Mouse (Mus musculus) liver, adult 2 months (tissue): ENCODE data around the gene Dclk2. TPM values are rescaled to one million over a fixed set of nuclear protein-coding genes. Genes with fewer than 3 reads are reported as not detected.

ENCODE experiments used
- DNase-seq: peaks from one replicate; pipeline ENCODE4 v3.0.0-alpha.2; 2011; ENCODE audit warnings: low read depth, low spot score; ENCODE audit errors: extremely low read depth
- H3K27ac ChIP-seq: fragments of 200-500 bp; replicated peaks from 2 replicates; pipeline ENCODE4 v1.5.1; 2012; ENCODE audit warnings: low read depth, mild to moderate bottlenecking, control low read depth, inconsistent platforms, low read length; ENCODE audit not compliant: insufficient read depth
- H3K27me3 ChIP-seq: fragments of 200-500 bp; 2 replicates; pipeline ENCODE4 v1.6.1; 2012; ENCODE audit warnings: mild to moderate bottlenecking, moderate library complexity, low read length, inconsistent platforms; ENCODE audit not compliant: control insufficient read depth, insufficient read depth
- H3K36me3 ChIP-seq: fragments of 200-500 bp; 2 replicates; pipeline ENCODE4 v1.6.1; 2012; ENCODE audit warnings: low read length, inconsistent platforms; ENCODE audit not compliant: control insufficient read depth, insufficient read depth
- H3K4me1 ChIP-seq: fragments of 200-500 bp; 2 replicates; pipeline ENCODE4 v1.6.1; 2011; ENCODE audit warnings: low read length; ENCODE audit not compliant: control insufficient read depth, insufficient read depth
- H3K4me3 ChIP-seq: fragments of 200-500 bp; 2 replicates; pipeline ENCODE4 v1.5.1; 2011; ENCODE audit warnings: low read depth, mild to moderate bottlenecking, control low read depth, low read length, moderate library complexity; ENCODE audit not compliant: insufficient read depth
- H3K79me2 ChIP-seq: fragments of 200-500 bp; 2 replicates; pipeline ENCODE4 v1.6.1; 2012; ENCODE audit warnings: inconsistent platforms, mild to moderate bottlenecking, low read length, moderate library complexity; ENCODE audit not compliant: control insufficient read depth, insufficient read depth
- H3K9ac ChIP-seq: fragments of 200-500 bp; 2 replicates; pipeline ENCODE4 v1.6.1; 2012; ENCODE audit warnings: low read depth, mild to moderate bottlenecking, control low read depth, inconsistent platforms, low read length
- CTCF ChIP-seq: fragments of 200-500 bp; IDR thresholded peaks from 2 replicates; pipeline ENCODE4 v1.5.1; 2011; ENCODE audit warnings: low read depth, low read length, control low read depth
- POLR2A ChIP-seq: fragments of 200-500 bp; IDR thresholded peaks from 2 replicates; pipeline ENCODE4 v1.6.1; 2011; ENCODE audit warnings: low read length, control low read depth; ENCODE audit not compliant: insufficient read depth; ENCODE audit errors: extremely low read depth
- WGBS: fragments of 180-500 bp; shearing (Covaris S2); methylation state at CpG from one replicate; pipeline ENCODE4 v1.1.7; 2018; 5-methylcytosine and 5-hydroxymethylcytosine counted together
- polyA plus RNA-seq: library from polyadenylated mRNA; depleted of rRNA; stranded (reverse); fragments of >200 nt; gene quantifications from 2 replicates; pipeline ENCODE4 v1.2.3, GENCODE M21; 2012
- total RNA-seq: library from RNA; depleted of rRNA; stranded (reverse); fragments of >200 nt; gene quantifications from 2 replicates; pipeline ENCODE4 v1.2.3, GENCODE M21; 2014

The Dclk2 gene
- total and polyA plus RNA-seq, 2 experiments = 0.28 to 0.87 TPM

DNA sequence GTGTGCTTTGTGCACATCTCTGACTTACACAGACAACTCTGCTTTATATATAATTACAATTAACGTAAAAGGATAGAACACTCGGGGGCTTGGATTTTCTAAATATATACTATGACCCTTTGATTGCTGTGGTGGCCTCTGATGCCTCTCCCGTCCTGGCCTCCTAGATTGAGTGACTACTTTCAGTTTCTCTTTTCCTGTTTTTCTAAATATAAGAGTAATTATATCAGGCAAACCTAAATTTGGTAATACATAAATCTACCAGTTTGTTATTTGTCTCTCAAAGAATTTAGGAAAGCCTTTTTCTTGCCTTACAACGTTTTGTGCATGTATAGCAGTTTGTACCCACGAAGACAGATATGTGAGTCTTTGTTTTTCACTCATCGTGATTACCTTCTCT is 161.9 kb downstream of the Dclk2 start:
- H3K27me3 ChIP-seq = no peaks in the 10 kb centered on the region
- no peak overlapping the region for H3K27ac ChIP-seq
- H3K4me3 ChIP-seq = peak overlapping the region; percentile 51
- WGBS = 68% methylated on average over 6 of the region's 6 CpGs
- H3K9ac ChIP-seq = no peak overlapping the region
- no peaks in the 10 kb centered on the region; the same call in 1 of the 2 replicates for H3K36me3 ChIP-seq
- DNase-seq = no peak
- TF ChIP-seq CTCF = no peak
- TF ChIP-seq POLR2A = no peak
- H3K79me2 ChIP-seq = no peaks in the 10 kb centered on the region
- H3K4me1 ChIP-seq = no peaks in the 10 kb centered on the region

DNA sequence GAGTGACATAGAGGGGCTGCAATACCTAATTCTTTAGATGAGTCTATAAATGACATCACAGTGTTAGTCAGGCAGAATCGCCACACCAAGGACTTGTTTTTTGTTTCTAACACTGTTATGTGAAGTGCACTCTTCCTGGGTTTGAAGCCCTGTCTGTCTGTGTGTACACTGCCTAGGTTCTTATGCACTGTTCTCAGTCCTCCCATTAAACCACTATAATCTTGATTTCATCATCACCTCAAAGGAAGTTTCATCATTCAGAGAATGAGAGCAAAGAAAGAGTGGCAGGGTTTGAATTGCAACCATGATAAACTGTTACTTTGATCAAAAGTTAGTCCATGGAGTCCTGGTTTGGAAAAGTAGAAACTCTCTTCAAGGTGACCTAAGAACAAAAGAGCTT is 164.1 kb downstream of the Dclk2 start:
- no peaks in the 10 kb centered on the region for H3K27me3 ChIP-seq
- H3K36me3 ChIP-seq = no peaks in the 10 kb centered on the region; the same call in 1 of the 2 replicates
- H3K9ac ChIP-seq = no peak overlapping the region
- DNase-seq = no peak
- H3K4me3 ChIP-seq = no peak overlapping the region
- no peak for TF ChIP-seq POLR2A
- TF ChIP-seq CTCF = no peak
- H3K4me1 ChIP-seq = no peaks in the 10 kb centered on the region
- H3K27ac ChIP-seq = no peak overlapping the region
- H3K79me2 ChIP-seq = no peaks in the 10 kb centered on the region
- 92% methylated on average over 1 of the region's 1 CpGs for WGBS

DNA sequence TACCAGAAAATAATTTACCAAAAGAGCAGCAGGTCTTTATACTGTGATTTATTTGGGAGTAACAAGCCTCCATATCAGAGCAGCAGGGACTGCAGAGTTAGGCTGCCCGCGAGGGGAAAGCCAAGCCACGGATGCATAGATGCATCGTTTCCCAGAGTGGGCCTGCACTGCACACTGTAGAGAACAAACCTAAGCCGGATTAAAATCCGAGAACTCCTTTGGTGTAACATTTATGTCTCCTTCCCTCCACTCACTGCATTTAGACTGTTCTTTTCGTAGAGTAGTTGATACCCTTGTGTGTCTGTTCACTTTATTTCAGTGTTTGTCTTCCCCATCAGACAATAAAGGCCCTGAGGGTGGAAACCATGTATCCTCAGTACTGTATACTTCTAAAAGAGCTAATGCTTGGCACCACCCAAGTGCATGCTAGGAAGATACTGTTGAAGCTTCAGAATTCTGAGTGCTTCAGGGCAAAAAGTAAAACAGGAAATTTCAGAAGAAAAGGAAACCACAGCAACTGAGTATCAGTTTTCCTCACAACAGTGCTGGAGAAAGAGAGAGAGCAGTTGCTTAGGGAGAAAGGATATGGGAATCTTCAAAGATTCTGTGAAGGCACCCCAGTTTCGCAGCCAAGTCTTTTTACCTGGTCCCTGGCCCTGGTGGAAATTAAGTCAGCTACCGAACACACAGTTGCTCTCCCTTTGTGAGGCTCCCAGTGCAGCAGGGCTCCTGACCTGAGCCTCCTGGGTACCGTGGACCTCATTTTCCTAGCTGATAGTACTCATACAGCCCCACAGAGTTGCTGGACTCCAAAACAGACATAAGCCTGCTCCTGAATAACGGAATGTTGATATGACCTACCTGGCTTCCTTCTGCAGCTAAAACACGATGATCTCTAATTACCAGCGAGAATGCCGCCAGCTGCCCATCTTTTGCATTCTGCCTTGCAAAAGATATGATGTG is 165.8 kb downstream of the Dclk2 start:
- H3K36me3 ChIP-seq = no peaks in the 10 kb centered on the region; the same call in 1 of the 2 replicates
- no peaks in the 10 kb centered on the region for H3K4me1 ChIP-seq
- no peaks in the 10 kb centered on the region for H3K27me3 ChIP-seq
- H3K4me3 ChIP-seq = no peak overlapping the region
- TF ChIP-seq CTCF (no peak), POLR2A (no peak)
- WGBS = 88% methylated on average over 14 of the region's 14 CpGs
- DNase-seq = no peak
- no peaks in the 10 kb centered on the region for H3K79me2 ChIP-seq
- H3K27ac ChIP-seq = no peak overlapping the region
- H3K9ac ChIP-seq = no peak overlapping the region

DNA sequence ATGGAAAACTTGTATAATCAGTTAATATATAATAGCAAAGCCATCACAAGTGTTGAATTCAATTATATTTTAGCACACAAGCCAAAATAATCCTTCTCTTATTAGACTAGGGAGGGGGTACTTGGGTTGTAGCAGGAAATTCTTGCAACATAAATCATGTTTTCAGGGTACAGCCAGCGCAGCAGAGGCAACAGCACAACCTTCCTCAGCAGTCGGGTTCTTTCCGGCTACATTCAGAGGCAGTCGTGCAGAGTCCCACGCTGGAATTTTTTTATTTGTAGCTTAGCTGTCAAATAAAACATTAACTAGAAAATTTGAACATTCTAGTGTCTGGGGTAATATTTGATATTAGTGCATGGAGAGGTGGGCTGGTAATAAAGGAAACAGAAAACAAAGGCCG is 166.5 kb downstream of the Dclk2 start:
- no peak overlapping the region for H3K4me3 ChIP-seq
- no peak for DNase-seq
- no peak overlapping the region for H3K27ac ChIP-seq
- no peak for TF ChIP-seq CTCF
- no peak for TF ChIP-seq POLR2A
- H3K4me1 ChIP-seq = no peaks in the 10 kb centered on the region
- H3K27me3 ChIP-seq = no peaks in the 10 kb centered on the region
- H3K36me3 ChIP-seq = no peaks in the 10 kb centered on the region; the same call in 1 of the 2 replicates
- no peak overlapping the region for H3K9ac ChIP-seq
- WGBS = 74% methylated on average over 6 of the region's 6 CpGs
- no peaks in the 10 kb centered on the region for H3K79me2 ChIP-seq

DNA sequence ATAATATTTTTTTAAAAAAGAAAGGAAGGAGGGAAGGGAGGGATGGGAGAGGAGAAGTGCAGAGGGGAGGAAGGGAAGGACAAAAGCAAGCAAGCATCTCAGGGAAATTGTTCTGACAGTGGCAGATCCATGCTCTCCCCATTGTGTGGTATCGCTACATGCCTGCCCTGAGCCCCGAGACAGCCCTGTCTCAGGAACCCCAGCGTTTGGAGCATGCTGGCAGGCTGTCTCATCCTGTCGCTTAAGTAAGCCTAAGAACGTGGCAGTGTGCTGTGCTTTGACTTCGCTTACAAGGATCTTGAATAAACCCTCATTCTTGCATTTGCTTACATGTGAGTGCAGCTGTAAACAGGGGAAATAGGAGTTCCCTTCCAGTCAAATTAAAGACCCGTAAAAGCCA is 170.0 kb downstream of the Dclk2 start:
- Histone ChIP-seq H3K36me3 (no peaks in the 10 kb centered on the region; the same call in 1 of the 2 replicates), H3K9ac (no peak overlapping the region)

More for the DNA sequence above, 170.0 kb downstream of the Dclk2 start:
- no peaks in the 10 kb centered on the region for H3K79me2 ChIP-seq
- no peaks in the 10 kb centered on the region for H3K4me1 ChIP-seq
- H3K27me3 ChIP-seq = no peaks in the 10 kb centered on the region
- H3K27ac ChIP-seq = no peak overlapping the region
- WGBS = 77% methylated on average over 7 of the region's 7 CpGs
- TF ChIP-seq CTCF = no peak
- no peak for TF ChIP-seq POLR2A
- DNase-seq = no peak
- H3K4me3 ChIP-seq = no peak overlapping the region
